Mouse (Mus musculus): ENCODE results near the gene Cdc45. TPM values are rescaled to one million over a fixed set of nuclear protein-coding genes. Genes with fewer than 3 reads are reported as not detected.

The Cdc45 gene
- total and polyA plus RNA-seq, 2 experiments from 2014 or later: 3.0 to 4.8 TPM

DNA sequence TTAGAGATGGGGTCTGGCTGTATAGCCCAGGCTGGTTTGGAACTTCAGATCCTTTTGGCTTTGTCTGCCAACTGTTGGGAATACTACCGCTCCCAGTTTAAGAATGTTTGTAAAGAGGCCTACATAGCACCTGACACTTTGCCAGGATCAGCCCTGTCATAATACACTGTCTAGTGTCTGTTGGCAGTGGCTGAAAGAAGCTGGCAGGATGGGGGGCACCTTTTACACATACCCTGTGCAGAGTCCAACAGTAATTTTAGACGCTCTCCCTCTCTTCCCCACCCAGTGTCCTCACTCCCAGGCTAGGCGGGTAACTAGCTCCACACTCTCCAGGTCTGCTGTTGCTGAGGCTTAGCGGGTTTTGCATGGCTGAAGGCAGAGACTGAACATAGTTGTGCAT is 26.6 kb upstream of the Cdc45 start:
- no peak overlapping the region for H3K4me2 ChIP-seq (ENCODE audit: low read depth, low read length, poor library complexity, severe bottlenecking)
- H3K36me3 ChIP-seq (ENCODE audit: insufficient read depth, low read length): peaks cover 14% of the 10 kb centered on the region
- no peak for TF ChIP-seq CTCF (IDR thresholded peaks at IDR 0.05)
- no peak for ATAC-seq (ENCODE audit: low FRiP score)
- DNase-seq (ENCODE audit: low spot score): no peak
- H3K27me3 ChIP-seq (ENCODE audit: insufficient read depth, low read length): no peaks in the 10 kb centered on the region
- no peak overlapping the region for H3K4me3 ChIP-seq (ENCODE audit: low read depth, low read length)
- WGBS: 92% methylated on average over 4 of the region's 4 CpGs
- H3K9ac ChIP-seq (replicated peaks; ENCODE audit: low read length, poor library complexity, severe bottlenecking): no peak overlapping the region
- no peak overlapping the region for H3K27ac ChIP-seq (ENCODE audit: low read depth, low read length)
- H3K4me1 ChIP-seq (ENCODE audit: insufficient read depth, low read length): no peaks in the 10 kb centered on the region
- no peaks in the 10 kb centered on the region for H3K9me3 ChIP-seq (ENCODE audit: low read length)

DNA sequence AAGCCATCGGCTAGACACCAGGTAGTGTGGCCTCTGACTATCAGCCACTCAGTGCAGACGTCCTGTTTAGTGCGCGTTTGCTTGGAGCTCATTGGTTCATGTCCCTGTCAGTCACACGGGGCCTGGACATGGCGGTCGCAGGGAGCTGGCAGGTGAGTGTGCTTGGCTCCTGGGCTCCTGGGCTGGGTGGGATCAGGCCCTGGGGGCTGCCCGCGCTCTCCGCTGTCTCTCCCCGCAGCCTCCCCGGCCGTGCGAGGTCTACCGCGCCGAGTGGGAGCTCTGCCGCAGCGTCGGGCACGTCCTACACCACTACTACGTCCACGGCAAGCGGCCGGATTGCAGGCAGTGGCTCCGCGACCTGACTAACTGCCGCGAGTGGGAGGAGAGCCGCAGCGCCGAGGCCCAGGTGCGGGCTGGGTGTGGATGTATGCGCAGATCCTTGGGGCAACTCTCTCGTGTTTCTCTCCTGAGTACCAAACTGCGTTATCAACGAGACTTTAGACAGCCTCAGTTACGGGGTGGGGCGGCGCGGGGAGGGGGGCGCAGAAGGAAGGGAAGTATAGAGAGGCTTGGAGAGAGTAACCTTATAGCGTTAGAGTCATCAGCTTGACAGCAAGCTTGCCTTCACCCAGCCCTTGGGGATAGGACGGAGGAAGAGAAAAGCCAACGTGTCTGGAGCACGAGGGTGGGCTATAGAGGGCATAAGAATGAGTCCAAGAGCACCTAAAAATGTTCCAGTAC is 24.9 kb upstream of the Cdc45 start, which contains the start of the genes 2510002D24Rik and Gm28539:
2510002D24Rik (plus strand) TSS at position 111 of the 741 bp plus-strand sequence.
Gm28539 (plus strand) TSS at position 117 of the 741 bp plus-strand sequence.
- DNase-seq (ENCODE audit: low spot score) (peak; percentile 94), ATAC-seq (ENCODE audit: low FRiP score) (peak; percentile 97)
- H3K9me3 ChIP-seq (ENCODE audit: low read length): no peaks in the 10 kb centered on the region
- peak within 1 kb of the TSS; percentile 74 for H3K4me2 ChIP-seq (ENCODE audit: low read depth, low read length, poor library complexity, severe bottlenecking)
- H3K27ac ChIP-seq (ENCODE audit: low read depth, low read length): peak within 1 kb of the TSS; percentile 87
- WGBS: 1% methylated on average over 45 of the region's 46 CpGs
- H3K27me3 ChIP-seq (ENCODE audit: insufficient read depth, low read length): no peaks in the 10 kb centered on the region
- H3K4me3 ChIP-seq (ENCODE audit: low read depth, low read length): peak within 1 kb of the TSS; percentile 90
- no peak for TF ChIP-seq CTCF (IDR thresholded peaks at IDR 0.05)
- peak within 1 kb of the TSS; percentile 91 for H3K9ac ChIP-seq (replicated peaks; ENCODE audit: low read length, poor library complexity, severe bottlenecking)
- peaks cover 17% of the 10 kb centered on the region for H3K36me3 ChIP-seq (ENCODE audit: insufficient read depth, low read length)
- H3K4me1 ChIP-seq (ENCODE audit: insufficient read depth, low read length): no peaks in the 10 kb centered on the region

DNA sequence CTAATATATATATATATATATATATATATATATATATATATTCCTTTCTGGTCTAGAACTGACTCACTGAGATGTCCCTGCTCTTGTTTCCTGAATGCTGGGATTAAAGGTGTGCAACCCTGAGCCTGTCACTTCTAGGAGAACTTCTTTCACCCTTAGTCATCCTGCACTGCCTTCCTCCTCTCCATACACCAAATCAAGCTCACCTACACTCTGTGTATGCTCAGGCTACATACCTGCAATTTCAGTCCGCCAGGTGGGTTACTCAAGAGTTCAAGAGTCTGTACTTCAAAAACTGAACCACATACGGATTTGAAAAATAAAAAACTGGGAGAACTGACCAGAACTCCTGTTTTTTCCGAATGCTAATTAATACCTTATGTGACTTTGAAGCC is 24.3 kb upstream of the Cdc45 start:
- no peaks in the 10 kb centered on the region for H3K4me1 ChIP-seq (ENCODE audit: insufficient read depth, low read length)
- no peaks in the 10 kb centered on the region for H3K9me3 ChIP-seq (ENCODE audit: low read length)
- peak overlapping the region; percentile 90 for H3K4me3 ChIP-seq (ENCODE audit: low read depth, low read length)
- H3K27ac ChIP-seq (ENCODE audit: low read depth, low read length): no peak overlapping the region
- peak overlapping the region; percentile 91; the same call in 1 of the 2 replicates for H3K9ac ChIP-seq (replicated peaks; ENCODE audit: low read length, poor library complexity, severe bottlenecking)
- H3K4me2 ChIP-seq (ENCODE audit: low read depth, low read length, poor library complexity, severe bottlenecking): peak overlapping the region; percentile 74
- TF ChIP-seq CTCF (IDR thresholded peaks at IDR 0.05): no peak
- no peaks in the 10 kb centered on the region for H3K27me3 ChIP-seq (ENCODE audit: insufficient read depth, low read length)
- ATAC-seq (ENCODE audit: low FRiP score) (0 out of 2 replicates have a peak, but pooled peaks have one; percentile 44), DNase-seq (ENCODE audit: low spot score) (no peak)
- peaks cover 21% of the 10 kb centered on the region for H3K36me3 ChIP-seq (ENCODE audit: insufficient read depth, low read length)
- 28% methylated on average over 3 of the region's 3 CpGs for WGBS

DNA sequence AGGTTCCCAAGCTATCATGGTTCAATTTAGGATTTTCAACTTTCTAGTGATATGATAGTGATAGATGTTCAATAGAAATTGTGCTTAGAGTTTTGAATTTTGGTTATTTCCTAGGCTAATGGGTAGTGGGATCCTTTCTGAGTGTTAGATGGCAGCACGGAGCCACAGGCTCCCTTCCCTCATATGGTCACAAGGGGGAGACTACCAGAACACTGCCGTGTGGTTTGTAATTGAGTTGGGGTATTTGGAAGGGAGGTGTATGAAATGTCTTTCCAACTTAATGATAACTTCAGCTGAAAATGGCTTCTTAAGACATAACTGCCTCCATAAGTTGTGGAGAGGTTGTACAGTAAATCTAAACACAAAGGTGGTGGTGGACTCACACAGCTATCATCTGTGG is 21.7 kb upstream of the Cdc45 start:
- Histone ChIP-seq H3K27me3 (ENCODE audit: insufficient read depth, low read length) (no peaks in the 10 kb centered on the region), H3K9me3 (ENCODE audit: low read length) (no peaks in the 10 kb centered on the region), H3K4me2 (ENCODE audit: low read depth, low read length, poor library complexity, severe bottlenecking) (no peak overlapping the region), H3K27ac (ENCODE audit: low read depth, low read length) (no peak overlapping the region), H3K4me3 (ENCODE audit: low read depth, low read length) (no peak overlapping the region), H3K4me1 (ENCODE audit: insufficient read depth, low read length) (no peaks in the 10 kb centered on the region), H3K36me3 (ENCODE audit: insufficient read depth, low read length) (peaks cover 33% of the 10 kb centered on the region), H3K9ac (replicated peaks; ENCODE audit: low read length, poor library complexity, severe bottlenecking) (no peak overlapping the region)
- DNase-seq (ENCODE audit: low spot score) (no peak), ATAC-seq (ENCODE audit: low FRiP score) (no peak)
- 76% methylated on average over 2 of the region's 2 CpGs for WGBS
- peak; percentile 64 for TF ChIP-seq CTCF (IDR thresholded peaks at IDR 0.05)

DNA sequence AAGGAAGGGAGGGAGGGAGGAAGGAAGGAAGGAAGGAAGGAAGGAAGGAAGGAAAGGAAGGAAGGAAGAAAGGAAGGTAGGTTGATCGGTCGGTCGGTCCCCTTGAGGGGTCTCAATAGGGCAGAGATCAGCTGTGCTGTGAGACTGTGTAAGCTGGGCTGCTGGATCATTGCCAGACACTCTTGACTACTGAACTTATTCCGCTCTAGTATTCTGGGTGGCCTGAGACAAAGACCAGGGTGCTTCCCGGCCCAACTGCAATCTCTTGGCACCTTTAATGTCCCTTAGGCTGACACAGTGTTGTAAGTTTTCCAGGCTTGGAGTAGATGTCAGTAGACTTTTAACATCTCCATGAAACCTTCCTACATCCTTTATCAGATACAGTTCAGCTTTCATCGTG is 17.3 kb upstream of the Cdc45 start:
- Histone ChIP-seq H3K4me2 (ENCODE audit: low read depth, low read length, poor library complexity, severe bottlenecking) (no peak overlapping the region), H3K4me3 (ENCODE audit: low read depth, low read length) (no peak overlapping the region), H3K27me3 (ENCODE audit: insufficient read depth, low read length) (no peaks in the 10 kb centered on the region), H3K9ac (replicated peaks; ENCODE audit: low read length, poor library complexity, severe bottlenecking) (no peak overlapping the region), H3K9me3 (ENCODE audit: low read length) (no peaks in the 10 kb centered on the region), H3K4me1 (ENCODE audit: insufficient read depth, low read length) (no peaks in the 10 kb centered on the region), H3K36me3 (ENCODE audit: insufficient read depth, low read length) (peaks cover 59% of the 10 kb centered on the region), H3K27ac (ENCODE audit: low read depth, low read length) (no peak overlapping the region)
- DNase-seq (ENCODE audit: low spot score): no peak
- ATAC-seq (ENCODE audit: low FRiP score): no peak
- TF ChIP-seq CTCF (IDR thresholded peaks at IDR 0.05): no peak
- 86% methylated on average over 6 of the region's 6 CpGs for WGBS

DNA sequence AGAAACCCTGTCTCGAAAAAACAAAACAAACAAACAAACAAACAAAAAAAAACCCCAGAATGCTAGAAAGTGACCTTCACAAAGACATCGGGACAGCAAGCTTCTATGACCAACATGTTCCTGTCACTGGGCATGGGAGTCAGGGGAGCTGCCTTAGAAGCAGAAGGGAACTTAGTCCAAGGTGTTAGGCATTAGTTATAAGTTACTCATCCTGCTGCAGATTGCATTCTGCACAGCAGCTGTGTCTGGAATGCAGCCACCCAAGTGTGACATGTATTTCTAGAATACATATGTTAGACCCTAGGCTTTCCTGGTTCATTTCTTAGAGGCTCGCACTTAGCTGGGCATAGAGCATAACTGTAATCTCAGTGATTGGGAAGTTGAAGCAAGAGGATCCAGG is 16.8 kb upstream of the Cdc45 start:
- ATAC-seq (ENCODE audit: low FRiP score) (no peak), DNase-seq (ENCODE audit: low spot score) (no peak)
- H3K4me1 ChIP-seq (ENCODE audit: insufficient read depth, low read length): no peaks in the 10 kb centered on the region
- no peak for TF ChIP-seq CTCF (IDR thresholded peaks at IDR 0.05)
- H3K27me3 ChIP-seq (ENCODE audit: insufficient read depth, low read length): no peaks in the 10 kb centered on the region
- no peak overlapping the region for H3K9ac ChIP-seq (replicated peaks; ENCODE audit: low read length, poor library complexity, severe bottlenecking)
- no peak overlapping the region for H3K27ac ChIP-seq (ENCODE audit: low read depth, low read length)
- H3K4me2 ChIP-seq (ENCODE audit: low read depth, low read length, poor library complexity, severe bottlenecking): no peak overlapping the region
- peaks cover 59% of the 10 kb centered on the region for H3K36me3 ChIP-seq (ENCODE audit: insufficient read depth, low read length)
- WGBS: 93% methylated on average over 3 of the region's 3 CpGs
- no peaks in the 10 kb centered on the region for H3K9me3 ChIP-seq (ENCODE audit: low read length)
- no peak overlapping the region for H3K4me3 ChIP-seq (ENCODE audit: low read depth, low read length)

Data from midbrain, postnatal 0 days (tissue).